30 mouse cellular contexts compared by ENCODE assay signal in the genomic region with DNA sequence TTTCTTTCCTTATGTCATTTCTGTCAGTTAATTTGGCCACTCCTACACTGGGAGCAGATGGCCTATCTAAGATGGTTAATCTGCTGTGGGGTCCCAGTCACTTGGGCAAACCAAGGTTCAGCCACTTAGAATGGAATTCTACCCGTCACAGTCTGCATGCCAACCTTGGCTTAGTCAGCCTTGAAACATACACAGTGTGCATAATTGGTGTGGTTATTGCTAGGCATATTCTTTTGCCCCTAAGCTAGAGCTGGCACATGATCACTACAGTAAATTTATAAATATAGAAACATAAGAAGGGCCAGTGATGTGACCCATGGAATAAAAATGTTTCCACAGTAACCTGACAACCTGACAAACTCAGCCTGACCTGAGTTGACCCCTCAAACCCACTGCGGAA.
DNase-seq lines count a peak whose midpoint lies in the region; TF ChIP-seq lines count a peak whose summit lies in the region.
"Had no signal": no experiment of that assay in that cellular context is flagged by ENCODE, and none has a peak within 500 bp of the region (broad histone marks: within the 10 kb centered on the region; RNA-seq: fewer than 3 reads in every experiment).

No protein-coding gene starts in this region.

- 85% methylated on average over 2 of the region's 2 CpGs for WGBS in forebrain, embryonic 10.5 days

- peak; percentile 65 for DNase-seq in heart, adult 11 months
- no peak for DNase-seq in heart, adult 9 months (ENCODE audit: low spot score in 2 of 2)
- peak; percentile 70 for DNase-seq in 3134 (ENCODE audit: extremely low read depth, insufficient read length, low spot score)
- DNase-seq in right cerebral cortex, postnatal 14 days: no peak
- DNase-seq in forebrain, embryonic 10.5 days (ENCODE audit: extremely low spot score, low spot score): no peak
- DNase-seq: adrenal gland, adult 2 months; adrenal gland, postnatal 36 days; cerebellum, adult 18-20 months; cerebellum, postnatal 10 days; heart, adult 18-20 months; heart, postnatal 14 days; kidney, postnatal 36 days; lung, postnatal 36 days; right cerebral cortex, adult 18-20 months; right cerebral cortex, postnatal 4 days; thymus, postnatal 4 days had no signal

- no peaks in the 10 kb centered on the region for H3K27me3 ChIP-seq in C2C12 (ENCODE audit: control insufficient read depth, insufficient read depth, insufficient read length)
- no peaks in the 10 kb centered on the region for H3K27me3 ChIP-seq in myocyte (ENCODE audit: control insufficient read depth, insufficient read depth, insufficient read length)
- no peaks in the 10 kb centered on the region for H3K27me3 ChIP-seq in forebrain, embryonic 10.5 days (ENCODE audit: poor library complexity, severe bottlenecking)
- H3K27me3 ChIP-seq: forebrain, embryonic 15.5 days; heart, embryonic 13.5 days; intestine, embryonic 15.5 days; limb, embryonic 13.5 days; lung, embryonic 15.5 days; neural tube, embryonic 12.5 days had no signal

- no peak overlapping the region for H3K27ac ChIP-seq in forebrain, embryonic 10.5 days
- H3K27ac ChIP-seq: forebrain, embryonic 15.5 days; heart, embryonic 13.5 days; hindbrain, embryonic 10.5 days; intestine, embryonic 15.5 days; layer of hippocampus, adult 2 months; left cerebral cortex, adult 2 months; limb, embryonic 13.5 days; lung, embryonic 15.5 days; neural tube, embryonic 12.5 days had no signal

- H3K4me1 ChIP-seq in forebrain, embryonic 10.5 days: no peaks in the 10 kb centered on the region
- H3K4me1 ChIP-seq: forebrain, embryonic 15.5 days; heart, embryonic 13.5 days; hindbrain, embryonic 10.5 days; intestine, embryonic 15.5 days; lung, embryonic 15.5 days; neural tube, embryonic 12.5 days had no signal

- H3K36me3 ChIP-seq in C2C12 (ENCODE audit: control insufficient read depth, insufficient read depth): no peaks in the 10 kb centered on the region
- no peaks in the 10 kb centered on the region for H3K36me3 ChIP-seq in myocyte (ENCODE audit: control insufficient read depth, insufficient read depth)
- H3K36me3 ChIP-seq in forebrain, embryonic 10.5 days (replicated peaks): no peaks in the 10 kb centered on the region
- H3K36me3 ChIP-seq: forebrain, embryonic 15.5 days; G1E; heart, embryonic 13.5 days; hindbrain, embryonic 10.5 days; intestine, embryonic 15.5 days; limb, embryonic 13.5 days; lung, embryonic 15.5 days; neural tube, embryonic 12.5 days had no signal

- H3K4me2 ChIP-seq in myocyte (ENCODE audit: low read depth): peak overlapping the region; percentile 34
- H3K4me2 ChIP-seq: forebrain, embryonic 15.5 days; heart, embryonic 13.5 days; intestine, embryonic 15.5 days; limb, embryonic 13.5 days; liver, embryonic 11.5 days; lung, embryonic 15.5 days; midbrain, embryonic 11.5 days; neural tube, embryonic 12.5 days had no signal

- no peaks in the 10 kb centered on the region for H3K9me3 ChIP-seq in forebrain, embryonic 10.5 days
- H3K9me3 ChIP-seq: forebrain, embryonic 15.5 days; G1E; heart, embryonic 13.5 days; hindbrain, embryonic 10.5 days; intestine, embryonic 15.5 days; limb, embryonic 13.5 days; lung, embryonic 15.5 days; neural tube, embryonic 12.5 days had no signal

- TF ChIP-seq POLR2A in myocyte (IDR thresholded peaks at IDR 0.05; ENCODE audit: insufficient read length, low read depth): no peak

- no peaks in the 10 kb centered on the region for H3K79me3 ChIP-seq in C2C12 (ENCODE audit: low read depth)

- H3ac ChIP-seq in C2C12 (ENCODE audit: control insufficient read depth, insufficient read length, low read depth) (no peak overlapping the region), myocyte (ENCODE audit: control insufficient read depth, insufficient read length) (no peak overlapping the region)

- H3K79me2 ChIP-seq in C2C12 (ENCODE audit: control insufficient read depth, insufficient read depth) (no peaks in the 10 kb centered on the region), myocyte (ENCODE audit: control insufficient read depth, insufficient read depth) (no peaks in the 10 kb centered on the region)

- no peak for TF ChIP-seq CTCF in C2C12 (IDR thresholded peaks at IDR 0.05; ENCODE audit: control insufficient read depth, insufficient read depth, insufficient read length)

- no peak overlapping the region for H3K4me3 ChIP-seq in C2C12 (ENCODE audit: insufficient read depth, poor library complexity, severe bottlenecking)
- no peak overlapping the region for H3K4me3 ChIP-seq in myocyte
- no peak overlapping the region for H3K4me3 ChIP-seq in forebrain, embryonic 10.5 days
- H3K4me3 ChIP-seq: forebrain, embryonic 15.5 days; heart, embryonic 13.5 days; hindbrain, embryonic 10.5 days; intestine, embryonic 15.5 days; layer of hippocampus, adult 2 months; left cerebral cortex, adult 2 months; limb, embryonic 13.5 days; lung, embryonic 15.5 days; neural tube, embryonic 12.5 days had no signal

TF ChIP-seq in C2C12, 6 proteins besides CTCF, POLR2A, EP300 and RAD21:
- TF ChIP-seq FOSL1 (IDR thresholded peaks at IDR 0.05; ENCODE audit: insufficient read depth, low read length, poor library complexity, severe bottlenecking): no peak
- TF ChIP-seq MYOG (IDR thresholded peaks at IDR 0.05; ENCODE audit: control insufficient read depth, extremely low read depth, insufficient read length): no peak
- TF ChIP-seq MYOD1 (IDR thresholded peaks at IDR 0.05; ENCODE audit: control insufficient read depth, insufficient read length, low read depth): peak; percentile 53
- TF ChIP-seq MAX (IDR thresholded peaks at IDR 0.05): peak; percentile 32
- peak; percentile 73 for TF ChIP-seq USF1 (IDR thresholded peaks at IDR 0.05; ENCODE audit: low read depth)

TF ChIP-seq in myocyte, 11 proteins besides CTCF, POLR2A, EP300 and RAD21:
- no peak for TF ChIP-seq SRF (IDR thresholded peaks at IDR 0.05; ENCODE audit: control insufficient read depth, insufficient read length, low read depth)
- no peak for TF ChIP-seq TCF3 (IDR thresholded peaks at IDR 0.05; ENCODE audit: insufficient read length, low read depth)
- TF ChIP-seq CEBPB (IDR thresholded peaks at IDR 0.05; ENCODE audit: insufficient read depth, poor library complexity, severe bottlenecking): no peak
- TF ChIP-seq POLR2AphosphoS2 (IDR thresholded peaks at IDR 0.05; ENCODE audit: insufficient read length, low read depth): no peak
- TF ChIP-seq MYOG (IDR thresholded peaks at IDR 0.05; ENCODE audit: control insufficient read depth in 1 of 3, insufficient read depth in 1 of 3, insufficient read length in 2 of 3, low read depth in 2 of 3): no peak
- TF ChIP-seq E2F4 (IDR thresholded peaks at IDR 0.05; ENCODE audit: insufficient read depth): no peak
- peak; percentile 53 for TF ChIP-seq USF1 (IDR thresholded peaks at IDR 0.05; ENCODE audit: low read depth)
- no peak for TF ChIP-seq REST (IDR thresholded peaks at IDR 0.05; ENCODE audit: insufficient read depth, insufficient read length)
- TF ChIP-seq TCF12 (IDR thresholded peaks at IDR 0.05; ENCODE audit: insufficient read depth, poor library complexity, severe bottlenecking): no peak
- peak in 1 of 3 experiments; percentile 32 for TF ChIP-seq MYOD1 (IDR thresholded peaks at IDR 0.05; ENCODE audit: control insufficient read depth in 1 of 3, insufficient read length in 2 of 3, low read depth in 2 of 3)
- no peak for TF ChIP-seq MAX (IDR thresholded peaks at IDR 0.05; ENCODE audit: low read depth)

Comparison
In these comparisons a context has a peak if more than half of its experiments do, and no peak if none do; other contexts are left out.
1. DNase-seq: peak in heart, adult 11 months (single experiment) and 3134 (single experiment); none in heart, adult 9 months (0 of 2), right cerebral cortex, postnatal 14 days (single experiment) and forebrain, embryonic 10.5 days (single experiment).